Mouse (Mus musculus) cortical plate, adult 2 months (tissue): ENCODE data around the gene Amh. TPM values are rescaled to one million over a fixed set of nuclear protein-coding genes. Genes with fewer than 3 reads are reported as not detected.

ENCODE experiments used
- H3K27ac ChIP-seq: fragments of 200-500 bp; 2 replicates; pipeline ENCODE4 v1.5.1; 2012; ENCODE audit warnings: low read length, control low read depth, inconsistent platforms; ENCODE audit not compliant: insufficient read depth
- H3K4me1 ChIP-seq: fragments of 200-500 bp; 2 replicates; pipeline ENCODE4 v1.6.1; 2011; ENCODE audit warnings: low read length; ENCODE audit not compliant: control insufficient read depth, insufficient read depth
- H3K4me3 ChIP-seq: fragments of 200-500 bp; 2 replicates; pipeline ENCODE4 v1.5.1; 2011; ENCODE audit warnings: mild to moderate bottlenecking, low read length, control low read depth; ENCODE audit not compliant: insufficient read depth
- CTCF ChIP-seq: fragments of 200-500 bp; IDR thresholded peaks from 2 replicates; pipeline ENCODE4 v1.5.1; 2011; ENCODE audit warnings: mild to moderate bottlenecking, control low read depth, low read length; ENCODE audit not compliant: insufficient read depth; ENCODE audit errors: extremely low read depth
- POLR2A ChIP-seq: fragments of 200-500 bp; IDR thresholded peaks from 2 replicates; pipeline ENCODE4 v1.6.1; 2011; ENCODE audit warnings: mild to moderate bottlenecking, low read length, control low read depth; ENCODE audit not compliant: insufficient read depth; ENCODE audit errors: extremely low read depth
- polyA plus RNA-seq: library from polyadenylated mRNA; depleted of rRNA; stranded (reverse); fragments of >200 nt; gene quantifications from 2 replicates; pipeline ENCODE4 v1.2.3, GENCODE M21; 2012

Amh gene
- polyA plus RNA-seq, 1 experiment: 2.3 TPM

DNA sequence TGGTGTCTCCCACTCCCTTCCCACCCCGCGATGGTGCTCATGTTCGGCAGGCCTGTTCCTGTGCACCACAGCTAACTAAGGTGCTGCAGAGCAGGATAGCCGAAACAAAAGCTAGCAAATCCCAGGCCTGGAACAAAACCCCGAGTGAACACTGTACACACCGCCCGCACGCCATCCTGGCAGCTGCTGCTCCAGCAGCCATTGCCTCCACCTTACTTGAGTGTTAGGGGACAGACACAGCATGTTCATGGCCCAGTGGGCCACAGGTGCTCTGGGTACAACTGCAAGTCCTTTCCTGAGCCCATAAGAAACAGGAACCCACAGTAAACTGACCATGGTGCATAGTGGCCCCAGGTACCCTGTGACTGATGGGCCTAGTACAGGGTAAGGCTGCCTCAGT, 10.3 kb upstream of the Amh start:
- Histone ChIP-seq H3K27ac (no peak overlapping the region), H3K4me3 (no peak overlapping the region), H3K4me1 (peaks cover 9% of the 10 kb centered on the region; the same call in 1 of the 2 replicates)
- no peak for TF ChIP-seq CTCF
- TF ChIP-seq POLR2A: no peak

DNA sequence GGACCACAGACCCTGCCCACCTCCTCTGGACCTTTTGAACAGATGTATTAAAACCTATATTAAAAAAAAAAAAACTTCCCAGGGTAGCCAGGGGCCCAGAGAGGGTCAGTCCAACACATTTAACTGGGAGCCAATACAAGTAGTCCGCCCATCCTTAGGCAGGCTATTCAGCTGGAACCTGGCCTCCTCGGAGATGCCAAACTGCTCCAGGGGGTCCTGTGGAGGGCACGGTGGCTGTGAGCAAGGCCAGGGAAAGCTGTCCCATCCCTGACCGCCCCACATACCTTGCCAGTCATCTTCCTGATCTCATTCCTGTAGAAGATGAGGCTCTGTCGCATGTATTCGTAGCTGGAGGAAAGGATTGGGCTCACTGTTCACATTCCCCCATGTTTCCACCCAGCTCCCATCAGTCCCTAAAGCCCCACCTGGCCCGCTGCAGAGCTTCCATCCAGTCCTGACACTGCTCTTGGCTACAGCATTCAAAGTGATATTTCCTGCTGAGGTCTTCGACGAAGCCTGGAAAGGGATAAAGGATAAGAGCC, 8.7 kb upstream of the Amh start:
- Histone ChIP-seq H3K27ac (no peak overlapping the region), H3K4me3 (no peak overlapping the region; the same call in 1 of the 2 replicates), H3K4me1 (peaks cover 9% of the 10 kb centered on the region; the same call in 1 of the 2 replicates)
- TF ChIP-seq POLR2A: no peak
- no peak for TF ChIP-seq CTCF

DNA sequence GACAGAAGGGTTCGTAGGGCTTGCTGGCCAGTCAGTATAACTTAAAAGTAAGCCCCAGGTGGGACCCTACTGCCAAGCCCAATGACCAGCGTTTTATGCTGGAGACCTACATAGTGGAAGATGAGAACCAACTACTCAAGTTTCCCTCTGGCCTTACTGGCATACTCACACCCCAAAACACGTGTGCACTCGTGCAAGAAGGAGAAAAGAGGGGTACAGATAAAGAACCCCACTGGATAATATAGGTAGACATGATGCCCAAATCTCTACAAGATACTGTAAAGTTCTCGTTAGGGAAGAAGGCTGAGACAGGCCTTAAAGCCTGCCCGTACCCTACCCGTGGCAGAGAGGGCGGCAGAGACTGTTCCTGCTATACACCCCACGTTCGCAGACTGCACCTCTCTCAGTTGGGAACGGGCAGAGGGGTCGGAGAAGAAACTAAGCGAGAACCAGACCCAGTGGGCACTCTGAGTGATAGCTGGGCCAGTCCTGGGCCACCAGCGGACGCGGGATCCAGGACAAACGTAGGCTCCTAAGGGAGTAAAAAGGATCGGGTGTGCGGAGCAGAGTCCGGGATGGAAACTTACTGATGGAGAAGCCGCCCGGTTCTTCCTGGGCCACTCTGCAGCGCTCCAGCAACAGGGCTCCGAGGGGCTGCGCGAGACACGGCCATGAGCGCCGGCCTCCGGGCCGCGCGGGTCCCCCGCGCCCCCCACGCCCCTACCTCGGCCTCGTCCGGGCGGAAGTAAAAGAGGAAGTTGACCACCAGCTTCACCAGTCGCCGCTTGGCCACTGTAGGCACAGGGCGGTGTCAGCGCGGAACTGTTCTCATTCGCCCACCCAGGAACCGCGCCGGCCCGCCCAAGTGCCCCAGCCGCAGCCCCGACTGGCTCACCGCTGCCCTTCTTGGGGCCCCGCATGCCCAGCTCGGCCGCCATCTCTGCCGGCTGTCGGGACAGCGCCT, 7.6 kb upstream of the Amh start:
- Histone ChIP-seq H3K27ac (peak overlapping the region; percentile 95), H3K4me1 (peaks cover 9% of the 10 kb centered on the region; the same call in 1 of the 2 replicates)
- TF ChIP-seq POLR2A: no peak
- no peak for TF ChIP-seq CTCF

GRCm38 (mm10) chr10:80798150-80799006, 6.7 kb upstream of the Amh start, which contains the start of the genes Sf3a2 and Plekhj1:
Sf3a2 (plus strand) TSS chr10:80798198.
Plekhj1 (minus strand) TSS chr10:80798626.
- Histone ChIP-seq H3K27ac (peak within 1 kb of the TSS; percentile 95), H3K4me1 (peaks cover 9% of the 10 kb centered on the region; the same call in 1 of the 2 replicates), H3K4me3 (peak within 1 kb of the TSS; percentile 99)
- TF ChIP-seq CTCF: no peak
- peak; percentile 89 for TF ChIP-seq POLR2A

More for the DNA sequence above, 7.6 kb upstream of the Amh start:
- peak overlapping the region; percentile 99 for H3K4me3 ChIP-seq

- peak overlapping the region; percentile 99 for H3K4me3 ChIP-seq
- peaks cover 9% of the 10 kb centered on the region; the same call in 1 of the 2 replicates for H3K4me1 ChIP-seq
- H3K27ac ChIP-seq: peak overlapping the region; percentile 33; the same call in 1 of the 2 replicates
- TF ChIP-seq POLR2A (no peak), CTCF (no peak)
Observed at GRCm38 (mm10) chr10:80799070-80799566, 5.9 kb upstream of the Amh start.

DNA sequence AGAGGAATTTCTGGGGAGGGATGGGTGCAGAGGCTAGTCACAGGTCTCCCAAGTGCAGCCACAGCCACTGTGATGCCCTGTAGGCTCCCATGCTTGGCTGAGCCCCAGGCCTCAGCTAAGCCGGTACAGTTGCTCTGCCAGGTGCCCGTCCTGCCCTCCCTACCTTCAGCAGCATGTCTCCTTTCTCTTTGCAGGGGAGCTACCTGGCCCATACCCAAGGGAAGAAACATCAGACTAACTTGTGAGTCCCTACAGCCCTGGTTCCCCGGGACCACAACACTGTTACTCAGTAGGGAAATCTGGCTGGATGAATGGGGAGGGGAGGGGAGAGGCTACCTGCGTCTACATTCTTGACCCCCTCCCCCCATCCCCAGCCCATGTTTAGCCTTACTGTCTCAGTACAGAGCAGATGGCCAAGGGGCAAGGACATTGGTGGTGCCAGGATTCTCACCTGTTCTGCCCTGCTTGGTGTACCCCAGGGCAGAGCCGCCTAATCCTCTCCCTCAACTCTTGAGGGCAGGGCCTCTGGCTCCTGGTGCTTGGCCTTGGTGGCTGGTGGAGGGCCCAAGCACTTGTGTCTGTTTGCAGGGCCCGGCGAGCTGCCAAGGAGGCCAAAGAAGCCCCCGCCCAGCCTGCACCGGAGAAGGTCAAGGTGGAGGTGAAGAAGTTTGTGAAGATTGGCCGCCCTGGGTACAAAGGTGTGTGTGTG, 2.7 kb upstream of the Amh start:
- H3K27ac ChIP-seq: no peak overlapping the region
- peaks cover 3% of the 10 kb centered on the region; the same call in 1 of the 2 replicates for H3K4me1 ChIP-seq
- no peak overlapping the region for H3K4me3 ChIP-seq
- TF ChIP-seq CTCF (no peak), POLR2A (no peak)

DNA sequence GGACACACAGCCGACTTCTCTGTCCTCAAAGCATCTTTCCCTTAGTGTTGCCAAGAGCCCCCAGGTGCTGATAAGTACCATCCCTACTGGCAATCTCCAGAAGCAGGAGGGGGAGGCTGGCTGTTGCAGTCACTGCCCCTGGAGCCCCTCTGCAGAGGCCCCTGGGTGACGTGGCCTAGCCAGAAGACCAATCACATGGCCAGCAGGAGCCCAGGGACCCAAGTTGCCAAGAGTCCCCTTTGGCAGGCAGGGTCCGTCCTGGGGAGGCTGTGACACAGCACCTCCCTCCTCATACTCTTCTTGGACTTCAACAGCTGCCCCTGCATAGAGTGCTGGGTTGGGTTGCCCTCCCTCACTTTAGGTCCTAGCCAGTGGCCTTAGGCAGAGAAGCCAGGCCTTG, 2.0 kb upstream of the Amh start:
- Histone ChIP-seq H3K4me3 (no peak overlapping the region), H3K4me1 (peaks cover 3% of the 10 kb centered on the region; the same call in 1 of the 2 replicates), H3K27ac (no peak overlapping the region)
- TF ChIP-seq CTCF: no peak
- no peak for TF ChIP-seq POLR2A

GRCm38 (mm10) chr10:80804340-80804739, 703 bp upstream of the Amh start:
- no peak for TF ChIP-seq CTCF
- TF ChIP-seq POLR2A: no peak
- Histone ChIP-seq H3K27ac (no peak overlapping the region), H3K4me3 (no peak overlapping the region), H3K4me1 (peaks cover 3% of the 10 kb centered on the region; the same call in 1 of the 2 replicates)
